Mouse (Mus musculus): Measurements from ENCODE around the gene 2610001J05Rik. TPM values are rescaled to one million over a fixed set of nuclear protein-coding genes. Genes with fewer than 3 reads are reported as not detected.

The 2610001J05Rik gene
- polyA plus RNA-seq, 1 experiment from 2014 or later = 84.8 TPM

Other genes with a start within 250 kb of the 2610001J05Rik start
- gene Bmt2, start 193.6 kb downstream of the 2610001J05Rik start, polyA plus RNA-seq (2016; fragmentation: Nextera tagmentation; extraction: Ambion mirVana) = 22.3 and 22.6 TPM in 2 replicates
- gene Gpr85, start 31.6 kb downstream of the 2610001J05Rik start, polyA plus RNA-seq (2016; fragmentation: Nextera tagmentation; extraction: Ambion mirVana) = 38.0 and 41.8 TPM in 2 replicates